Mouse (Mus musculus): ENCODE results near the gene Rtkn. TPM values are rescaled to one million over a fixed set of nuclear protein-coding genes. Genes with fewer than 3 reads are reported as not detected.

Gene Rtkn
- 22.6 TPM for polyA plus RNA-seq (2014; fragmentation: Illumina TruSeq; extraction: RNeasy Lipid Tissue Mini Kit (QIAGEN cat#74804); ENCODE audit: insufficient read depth, low read depth, low replicate concordance)

DNA sequence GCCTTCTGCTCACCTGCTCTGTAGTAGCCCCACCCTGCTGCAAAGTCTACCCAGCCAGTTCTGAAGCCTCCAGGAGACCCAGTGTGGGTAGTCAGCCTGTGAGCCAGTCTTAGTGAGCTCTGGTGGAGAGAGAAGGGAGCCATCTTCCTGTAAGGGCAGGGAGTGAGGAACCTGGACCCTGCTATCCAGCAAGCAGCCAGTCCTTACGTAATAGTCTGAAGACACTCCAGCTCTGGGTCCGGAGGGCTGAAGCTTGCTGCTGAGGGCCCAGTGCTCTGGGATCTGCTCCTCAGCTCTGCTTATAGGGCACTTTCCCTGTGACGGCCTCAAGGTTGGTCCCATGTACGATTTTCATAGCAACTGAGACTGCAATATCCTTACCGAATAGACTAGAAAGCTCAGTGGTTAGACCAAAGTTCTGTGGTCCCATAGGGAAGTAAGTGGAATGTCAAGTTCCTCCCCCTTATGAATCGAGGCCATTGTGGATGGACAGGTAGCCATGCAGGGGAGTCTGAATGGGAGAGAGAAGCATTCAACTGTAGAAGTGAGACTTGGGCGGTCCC lies at the start of gene Rtkn:
Rtkn (plus strand) TSS at position 513 of the 563 bp plus-strand sequence.

DNA sequence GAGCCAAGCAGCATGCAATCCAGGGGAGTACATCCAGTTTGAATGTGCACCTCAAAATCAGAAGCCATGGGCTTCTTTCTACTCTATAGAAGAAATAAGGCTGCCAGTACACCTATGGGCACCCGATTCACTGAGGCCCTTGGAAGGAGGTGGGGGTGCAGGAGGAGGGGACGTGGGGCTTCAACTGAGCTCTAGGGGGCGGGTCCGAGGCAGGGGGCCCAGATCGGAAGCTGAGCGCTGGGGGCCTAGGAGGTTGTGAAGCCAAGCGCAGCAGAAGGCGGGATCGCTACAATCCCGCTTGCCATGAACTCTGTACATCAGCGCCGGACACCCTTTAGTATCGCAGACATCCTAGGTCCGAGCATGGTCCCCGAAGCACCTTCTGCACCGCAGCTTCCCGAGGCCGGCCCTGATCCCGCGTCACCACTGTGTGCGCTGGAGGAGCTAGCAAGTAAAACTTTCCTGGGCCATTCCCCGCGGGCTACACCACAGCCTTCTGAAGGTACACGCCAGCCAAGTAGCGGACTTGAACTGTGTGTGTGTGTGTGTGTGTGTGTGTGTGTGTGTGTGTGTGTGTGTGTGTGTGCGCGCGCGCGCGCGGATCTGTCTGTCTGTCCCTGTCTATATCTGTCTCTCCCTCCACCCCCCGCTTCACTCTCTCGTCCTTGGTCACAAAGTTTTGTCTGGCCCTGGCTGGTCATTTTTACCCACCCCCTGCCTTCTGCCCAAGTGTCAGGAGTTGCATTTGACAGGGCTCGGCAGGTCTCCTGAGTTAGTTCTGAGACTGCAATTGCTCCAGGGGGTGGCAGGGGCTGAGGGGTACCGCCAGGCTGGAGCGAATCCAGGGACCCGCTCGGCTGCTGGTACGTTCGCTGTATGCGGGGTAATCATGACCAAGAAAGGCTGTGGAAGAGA lies 48.9 kb upstream of the Rtkn start, which contains the start of gene Lbx2:
Lbx2 (plus strand) TSS at position 247 of the 915 bp plus-strand sequence.

DNA sequence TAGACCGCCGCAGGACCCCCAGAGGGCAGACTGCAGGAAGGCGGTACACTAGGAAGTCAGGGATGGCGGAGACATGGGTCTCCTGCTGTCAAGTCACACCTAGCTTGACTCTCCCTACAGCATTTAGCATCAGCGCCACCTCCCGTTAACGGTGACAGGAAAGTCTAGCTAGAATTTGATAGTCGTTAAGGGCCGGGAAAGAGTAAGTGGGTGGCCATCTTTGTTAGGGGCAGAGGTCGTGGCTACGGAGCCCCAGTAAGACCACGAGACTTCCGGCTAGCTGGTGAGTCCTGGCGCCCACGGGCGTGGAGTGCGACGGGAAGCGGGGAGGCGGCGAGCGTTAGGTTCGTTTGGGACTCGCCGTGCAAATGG lies 34.0 kb upstream of the Rtkn start, which contains the start of the genes Ccdc142 and Gm42688:
Ccdc142 (plus strand) TSS at position 286 of the 372 bp plus-strand sequence.
Gm42688 (plus strand) TSS at position 302 of the 372 bp plus-strand sequence.

DNA sequence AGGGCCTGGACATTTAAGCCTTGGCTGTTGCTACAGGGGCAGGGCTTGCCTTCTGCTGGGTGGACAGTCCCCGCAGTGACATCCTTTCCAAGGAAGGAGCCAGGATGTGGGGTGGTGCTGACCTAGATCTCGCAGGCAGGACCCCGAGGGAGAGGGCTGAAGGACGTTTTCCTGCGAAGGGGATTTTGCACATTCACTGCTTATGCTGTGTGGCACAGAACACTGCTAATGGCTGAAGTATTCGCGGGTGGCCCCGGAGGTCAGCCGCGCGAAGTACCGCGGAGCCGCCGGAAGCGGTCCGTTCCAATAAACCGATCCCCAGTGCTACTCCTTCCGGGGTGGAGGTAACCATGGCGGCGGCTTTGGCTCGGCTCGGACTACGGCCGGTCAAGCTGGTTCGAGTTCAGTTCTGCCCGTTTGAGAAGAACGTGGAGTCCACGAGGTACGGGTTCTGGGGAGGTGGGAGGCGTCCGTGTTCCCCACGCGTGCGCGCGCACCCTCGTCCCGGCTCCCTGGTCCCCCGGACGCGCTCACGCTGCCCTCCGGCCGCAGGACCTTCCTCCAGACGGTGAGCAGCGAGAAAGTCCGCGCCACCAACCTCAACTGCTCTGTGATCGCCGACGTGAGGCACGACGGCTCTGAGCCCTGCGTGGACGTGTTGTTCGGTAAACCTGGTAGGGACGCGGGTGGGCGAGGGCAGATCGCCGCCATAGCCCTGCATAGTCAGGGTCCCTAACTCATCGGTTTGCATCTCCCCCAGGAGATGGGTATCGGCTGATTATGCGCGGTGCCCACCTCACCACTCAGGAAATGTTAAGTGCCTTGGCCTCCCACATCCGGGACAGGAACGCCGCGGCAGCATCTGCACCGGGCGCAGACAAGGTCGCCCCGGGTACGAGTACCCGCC lies 26.2 kb upstream of the Rtkn start, which contains the start of gene Mrpl53:
Mrpl53 (plus strand) TSS at position 279 of the 907 bp plus-strand sequence.

DNA sequence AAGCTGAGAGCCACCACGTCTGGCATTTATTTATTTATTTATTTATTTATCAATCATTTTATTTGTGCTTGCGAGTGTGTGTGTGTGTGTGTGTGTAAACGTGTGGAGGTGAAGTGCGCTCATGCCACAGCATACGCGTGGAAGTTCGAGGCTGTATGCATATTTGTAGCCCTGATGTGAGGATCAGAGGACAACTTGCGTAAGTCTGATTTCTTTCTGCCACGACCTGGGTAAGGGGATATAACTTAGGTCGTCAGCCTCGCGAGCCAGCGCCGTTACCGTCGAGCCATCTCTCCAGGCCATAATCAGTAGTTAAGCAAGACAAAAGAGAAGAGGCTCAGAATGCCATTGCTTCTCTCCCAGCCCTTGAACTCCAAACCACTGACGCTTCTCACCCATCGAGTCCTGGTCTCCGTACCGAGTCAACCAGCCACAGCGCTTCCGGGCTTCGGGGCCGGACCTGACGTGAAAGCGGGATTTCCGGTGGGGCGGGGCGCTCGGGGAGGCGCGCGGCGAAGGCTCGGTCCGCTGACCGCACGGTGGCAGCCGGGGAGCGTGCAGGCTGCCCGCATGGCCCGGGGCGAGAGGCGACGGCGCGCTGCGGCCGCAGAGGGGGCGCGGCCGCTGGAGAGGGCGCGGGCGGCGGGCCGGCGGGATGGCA lies 20.1 kb upstream of the Rtkn start, which contains the start of gene Mogs:
Mogs (plus strand) TSS at position 486 of the 661 bp plus-strand sequence.

DNA sequence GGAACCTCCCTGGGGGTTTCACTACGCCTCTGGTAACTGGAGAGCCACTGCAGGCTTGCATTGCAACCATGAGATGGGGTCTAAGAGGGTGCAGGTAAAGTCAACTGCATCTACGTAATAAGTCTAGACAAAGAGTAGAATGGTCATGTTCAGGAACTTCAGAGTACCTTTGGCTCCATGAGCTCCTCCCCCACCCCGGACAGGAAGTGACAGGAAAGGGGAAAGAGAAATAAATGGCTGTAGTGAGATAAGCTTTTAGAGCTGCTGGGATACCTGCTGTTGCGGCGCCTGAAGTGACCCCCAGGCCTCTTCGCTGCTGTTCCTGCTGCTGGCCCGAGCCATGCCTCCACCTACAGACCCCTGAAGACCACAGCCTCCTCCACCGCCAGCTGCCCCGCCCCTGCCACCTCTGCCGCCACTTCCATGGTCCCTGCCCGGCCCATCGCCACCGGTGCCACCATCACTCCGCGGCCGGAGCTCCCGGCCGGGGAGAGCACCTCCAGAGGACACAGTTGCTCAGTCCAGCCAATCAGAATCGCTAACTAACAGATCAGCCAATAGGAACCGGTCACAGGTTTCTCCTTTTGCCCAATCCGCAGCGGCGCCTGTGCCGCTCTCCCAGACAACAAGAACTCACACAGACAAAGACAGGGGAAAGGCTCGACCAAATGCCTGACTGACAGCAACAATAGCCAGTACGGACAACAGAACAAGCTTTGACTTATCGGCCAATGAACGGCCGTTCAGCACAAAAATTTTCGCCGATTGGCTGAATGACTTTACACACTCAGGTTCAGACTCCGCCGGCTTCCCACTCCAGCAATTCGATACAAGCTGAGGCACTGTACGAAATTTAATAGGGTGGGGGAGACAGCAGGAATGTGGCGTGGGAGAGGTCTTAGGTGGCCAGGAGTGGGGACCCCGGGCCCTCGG lies 14.1 kb upstream of the Rtkn start, which contains the start of gene Wbp1:
Wbp1 (minus strand) TSS at position 630 of the 933 bp plus-strand sequence.

DNA sequence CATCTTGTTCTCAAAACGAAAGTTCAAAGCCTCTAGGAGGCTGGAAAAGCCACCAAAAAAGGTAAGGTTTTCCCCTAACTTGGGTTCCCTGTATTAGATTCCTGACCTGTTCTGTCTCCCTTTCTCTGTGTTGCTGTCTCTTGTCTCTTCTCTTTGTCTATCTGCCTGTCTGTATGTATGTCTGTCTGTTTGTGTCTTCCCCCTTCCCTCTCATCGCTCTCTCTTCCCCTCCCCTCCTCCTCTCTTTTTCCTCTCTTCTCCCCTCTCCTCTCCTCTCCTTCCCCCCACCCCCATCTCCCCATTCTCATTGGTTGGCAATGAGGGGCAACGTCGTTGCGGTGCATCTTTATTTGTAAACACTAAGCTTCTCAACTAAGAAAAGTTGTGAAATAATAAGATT lies 9.9 kb upstream of the Rtkn start, which contains the start of gene Ino80b:
Ino80b (minus strand) TSS at position 101 of the 400 bp plus-strand sequence.

DNA sequence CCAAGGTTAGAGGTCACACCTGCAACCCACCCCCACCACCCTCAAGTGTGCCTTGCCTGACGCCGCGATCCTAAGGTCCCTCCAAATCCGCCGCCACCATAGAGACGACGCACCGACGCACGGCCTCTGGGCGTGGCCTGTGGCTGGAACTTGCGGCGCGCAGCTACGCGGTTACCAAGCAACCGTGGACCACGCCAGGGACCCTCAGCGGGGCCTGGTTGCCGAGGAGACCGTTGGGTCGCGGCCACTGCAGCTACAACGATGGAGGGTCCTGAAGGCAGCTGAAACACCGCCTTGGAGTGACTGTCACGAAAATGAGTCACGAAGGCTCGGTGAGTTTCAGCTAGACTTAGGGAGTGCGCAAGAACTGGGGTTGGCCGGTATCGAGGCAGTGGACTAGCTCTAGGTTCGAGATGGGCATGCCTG lies 21.0 kb downstream of the Rtkn start, which contains the start of the genes Wdr54 and 1700003E16Rik:
Wdr54 (minus strand) TSS at position 139 of the 426 bp plus-strand sequence.
1700003E16Rik (plus strand) TSS at position 146 of the 426 bp plus-strand sequence.

DNA sequence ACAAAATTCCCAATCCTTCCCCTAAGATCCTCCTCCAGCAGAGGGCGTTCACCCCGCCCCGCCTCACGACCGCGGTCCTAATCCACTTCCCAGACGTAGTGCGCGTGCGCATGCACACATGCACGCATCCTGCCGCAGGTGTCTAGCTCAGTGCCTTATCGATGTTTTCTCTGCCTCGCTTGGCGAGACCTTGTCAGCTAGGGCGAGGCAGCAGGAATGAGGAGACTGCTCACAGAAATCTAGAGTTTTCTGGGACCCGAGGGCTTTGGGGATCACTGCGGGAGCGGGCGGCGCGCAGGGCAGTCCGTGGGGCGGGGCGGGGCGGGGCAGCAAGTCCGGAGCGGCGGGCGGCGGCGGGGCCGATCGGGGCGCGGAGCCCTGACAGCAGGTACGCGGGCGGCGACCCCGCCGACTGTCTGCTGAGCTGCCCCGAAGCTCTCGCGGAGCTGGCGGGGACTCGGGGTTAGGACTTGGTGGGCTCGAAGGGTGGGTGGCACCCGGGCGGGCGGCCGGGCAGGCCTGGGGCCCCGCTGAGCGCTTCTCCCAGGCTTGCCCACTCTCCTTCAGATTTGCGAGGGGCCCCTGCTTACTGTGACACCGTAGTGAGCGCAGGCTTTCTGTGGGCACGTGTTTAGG lies 30.5 kb downstream of the Rtkn start, which contains the start of gene Dctn1:
Dctn1 (plus strand) TSS at position 314 of the 636 bp plus-strand sequence.

Other genes starting within 250 kb of the Rtkn start
- gene Sema4f, start 195.7 kb upstream of the Rtkn start, polyA plus RNA-seq (2014; fragmentation: Illumina TruSeq; extraction: RNeasy Lipid Tissue Mini Kit (QIAGEN cat#74804); ENCODE audit: insufficient read depth, low read depth, low replicate concordance), result 5.8 TPM
- 2.0 TPM for gene M1ap, start 188.6 kb upstream of the Rtkn start, polyA plus RNA-seq (2014; fragmentation: Illumina TruSeq; extraction: RNeasy Lipid Tissue Mini Kit (QIAGEN cat#74804); ENCODE audit: insufficient read depth, low read depth, low replicate concordance)
- gene Dok1, start 102.0 kb upstream of the Rtkn start, polyA plus RNA-seq (2014; fragmentation: Illumina TruSeq; extraction: RNeasy Lipid Tissue Mini Kit (QIAGEN cat#74804); ENCODE audit: insufficient read depth, low read depth, low replicate concordance), result 16.3 TPM
- 3.4 TPM for gene Loxl3, start 101.3 kb upstream of the Rtkn start, polyA plus RNA-seq (2014; fragmentation: Illumina TruSeq; extraction: RNeasy Lipid Tissue Mini Kit (QIAGEN cat#74804); ENCODE audit: insufficient read depth, low read depth, low replicate concordance)
- 127 TPM for gene Aup1, start 80.9 kb upstream of the Rtkn start, polyA plus RNA-seq (2014; fragmentation: Illumina TruSeq; extraction: RNeasy Lipid Tissue Mini Kit (QIAGEN cat#74804); ENCODE audit: insufficient read depth, low read depth, low replicate concordance)
- 34.7 TPM for gene Htra2, start 80.2 kb upstream of the Rtkn start, polyA plus RNA-seq (2014; fragmentation: Illumina TruSeq; extraction: RNeasy Lipid Tissue Mini Kit (QIAGEN cat#74804); ENCODE audit: insufficient read depth, low read depth, low replicate concordance)
- 2.2 TPM for gene Dqx1, start 77.6 kb upstream of the Rtkn start, polyA plus RNA-seq (2014; fragmentation: Illumina TruSeq; extraction: RNeasy Lipid Tissue Mini Kit (QIAGEN cat#74804); ENCODE audit: insufficient read depth, low read depth, low replicate concordance)
- not detected for gene Tlx2, start 65.2 kb upstream of the Rtkn start, polyA plus RNA-seq (2014; fragmentation: Illumina TruSeq; extraction: RNeasy Lipid Tissue Mini Kit (QIAGEN cat#74804); ENCODE audit: insufficient read depth, low read depth, low replicate concordance)
- gene Pcgf1, start 57.6 kb upstream of the Rtkn start, polyA plus RNA-seq (2014; fragmentation: Illumina TruSeq; extraction: RNeasy Lipid Tissue Mini Kit (QIAGEN cat#74804); ENCODE audit: insufficient read depth, low read depth, low replicate concordance), result 16.3 TPM
- gene Lbx2, start 49.1 kb upstream of the Rtkn start, polyA plus RNA-seq (2014; fragmentation: Illumina TruSeq; extraction: RNeasy Lipid Tissue Mini Kit (QIAGEN cat#74804); ENCODE audit: insufficient read depth, low read depth, low replicate concordance), result 2.9 TPM
- gene Ccdc142, start 33.9 kb upstream of the Rtkn start, polyA plus RNA-seq (2014; fragmentation: Illumina TruSeq; extraction: RNeasy Lipid Tissue Mini Kit (QIAGEN cat#74804); ENCODE audit: insufficient read depth, low read depth, low replicate concordance), result 1.3 TPM
- 1.8 TPM for gene Gm42688, start 33.8 kb upstream of the Rtkn start, polyA plus RNA-seq (2014; fragmentation: Illumina TruSeq; extraction: RNeasy Lipid Tissue Mini Kit (QIAGEN cat#74804); ENCODE audit: insufficient read depth, low read depth, low replicate concordance)
- gene Mrpl53, start 26.4 kb upstream of the Rtkn start, polyA plus RNA-seq (2014; fragmentation: Illumina TruSeq; extraction: RNeasy Lipid Tissue Mini Kit (QIAGEN cat#74804); ENCODE audit: insufficient read depth, low read depth, low replicate concordance), result 86.8 TPM
- 17.2 TPM for gene Mogs, start 20.0 kb upstream of the Rtkn start, polyA plus RNA-seq (2014; fragmentation: Illumina TruSeq; extraction: RNeasy Lipid Tissue Mini Kit (QIAGEN cat#74804); ENCODE audit: insufficient read depth, low read depth, low replicate concordance)
- gene Wbp1, start 13.9 kb upstream of the Rtkn start, polyA plus RNA-seq (2014; fragmentation: Illumina TruSeq; extraction: RNeasy Lipid Tissue Mini Kit (QIAGEN cat#74804); ENCODE audit: insufficient read depth, low read depth, low replicate concordance), result 67.8 TPM
- gene Ino80b, start 10.0 kb upstream of the Rtkn start, polyA plus RNA-seq (2014; fragmentation: Illumina TruSeq; extraction: RNeasy Lipid Tissue Mini Kit (QIAGEN cat#74804); ENCODE audit: insufficient read depth, low read depth, low replicate concordance), result 19.2 TPM
- gene Wdr54, start 20.9 kb downstream of the Rtkn start, polyA plus RNA-seq (2014; fragmentation: Illumina TruSeq; extraction: RNeasy Lipid Tissue Mini Kit (QIAGEN cat#74804); ENCODE audit: insufficient read depth, low read depth, low replicate concordance), result 6.7 TPM
- 3.6 TPM for gene 1700003E16Rik, start 20.9 kb downstream of the Rtkn start, polyA plus RNA-seq (2014; fragmentation: Illumina TruSeq; extraction: RNeasy Lipid Tissue Mini Kit (QIAGEN cat#74804); ENCODE audit: insufficient read depth, low read depth, low replicate concordance)
- gene Dctn1, start 30.5 kb downstream of the Rtkn start, polyA plus RNA-seq (2014; fragmentation: Illumina TruSeq; extraction: RNeasy Lipid Tissue Mini Kit (QIAGEN cat#74804); ENCODE audit: insufficient read depth, low read depth, low replicate concordance), result 44.7 TPM
- 8.0 TPM for gene Slc4a5, start 84.4 kb downstream of the Rtkn start, polyA plus RNA-seq (2014; fragmentation: Illumina TruSeq; extraction: RNeasy Lipid Tissue Mini Kit (QIAGEN cat#74804); ENCODE audit: insufficient read depth, low read depth, low replicate concordance)
- 3.9 TPM for gene Mthfd2, start 190.4 kb downstream of the Rtkn start, polyA plus RNA-seq (2014; fragmentation: Illumina TruSeq; extraction: RNeasy Lipid Tissue Mini Kit (QIAGEN cat#74804); ENCODE audit: insufficient read depth, low read depth, low replicate concordance)
- gene Mob1a, start 190.6 kb downstream of the Rtkn start, polyA plus RNA-seq (2014; fragmentation: Illumina TruSeq; extraction: RNeasy Lipid Tissue Mini Kit (QIAGEN cat#74804); ENCODE audit: insufficient read depth, low read depth, low replicate concordance), result 55.0 TPM
- 71.9 TPM for gene Bola3, start 213.7 kb downstream of the Rtkn start, polyA plus RNA-seq (2014; fragmentation: Illumina TruSeq; extraction: RNeasy Lipid Tissue Mini Kit (QIAGEN cat#74804); ENCODE audit: insufficient read depth, low read depth, low replicate concordance)